Mouse (Mus musculus): ENCODE measurements around the gene Vwa7.

DNA sequence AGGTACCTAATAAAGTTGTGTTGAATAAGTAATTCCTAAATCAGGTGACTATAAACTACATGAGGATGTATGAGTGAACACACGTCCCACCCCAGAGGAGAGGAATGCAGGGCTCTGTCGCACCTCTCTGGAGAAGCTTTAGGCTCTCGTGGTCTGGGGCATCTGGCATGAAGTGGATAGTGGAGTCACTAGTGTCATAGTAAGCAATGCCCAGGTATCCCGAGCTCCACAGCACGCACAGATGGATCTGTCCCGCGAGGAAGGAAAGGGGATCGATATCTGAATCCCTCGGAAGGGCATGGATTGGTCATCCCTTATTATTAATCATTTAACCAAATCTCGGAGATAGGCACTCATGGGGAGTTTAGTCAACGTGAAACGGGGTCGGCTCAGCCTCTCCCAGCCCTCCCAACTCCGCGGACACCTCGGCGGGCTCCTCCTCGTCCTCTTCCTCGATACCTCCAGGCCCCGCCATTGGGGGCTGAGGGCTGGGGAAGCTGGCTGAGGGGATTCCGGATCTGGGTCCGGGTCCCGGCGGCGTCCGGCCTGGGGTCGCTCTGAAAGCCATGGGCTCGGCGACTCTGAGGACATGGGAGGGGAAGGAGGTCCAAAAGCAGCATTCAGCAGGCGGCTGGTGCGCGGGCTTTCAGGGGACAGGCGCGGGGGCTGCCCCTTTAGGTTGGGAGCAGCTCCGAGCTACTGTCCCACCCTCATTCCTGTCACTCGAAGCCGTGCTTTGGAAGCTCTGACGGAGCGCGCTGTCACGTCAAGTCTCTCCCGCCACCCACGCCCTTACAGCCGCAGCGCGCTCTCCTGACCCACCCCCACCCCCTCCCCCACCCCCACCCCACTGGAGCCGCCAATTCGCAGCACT lies 29.7 kb downstream of the Vwa7 start:
- TF ChIP-seq CTCF (conservative IDR thresholded peaks at IDR 0.05; ENCODE audit: low read length) (no peak), NANOG (IDR thresholded peaks at IDR 0.05; ENCODE audit: borderline replicate concordance, low read length) (no peak)

Data from E14TG2a.4 (cell line).